Mouse (Mus musculus) embryonic facial prominence, embryonic 13.5 days (tissue): ENCODE data around the gene Klk15. TPM values are rescaled to one million over a fixed set of nuclear protein-coding genes. Genes with fewer than 3 reads are reported as not detected.
"Not testable (repeated sequence)": the region's sequence is repeated elsewhere in the genome, so short reads cannot be mapped to it uniquely, and the experiment has no call there.

Experiments
- ATAC-seq: fragments of 200-750 bp; cut with Nextera tagmentation; 2 replicates; pipeline ENCODE4 v1.8.0; 2017; ENCODE audit warnings: low read depth; ENCODE audit not compliant: insufficient number of reproducible peaks, insufficient read depth, low FRiP score, low TSS enrichment
- H3K27ac ChIP-seq: fragments of 300-500 bp; sonication (generic); 2 replicates; pipeline ENCODE4 v1.5.1; 2015; ENCODE audit warnings: moderate library complexity, mild to moderate bottlenecking, inconsistent platforms
- H3K27me3 ChIP-seq: fragments of 300-500 bp; sonication (generic); 2 replicates; pipeline ENCODE4 v1.6.1; 2015; ENCODE audit warnings: mild to moderate bottlenecking, inconsistent platforms
- H3K36me3 ChIP-seq: fragments of 300-500 bp; sonication (generic); 2 replicates; pipeline ENCODE4 v1.6.1; 2015; ENCODE audit warnings: mild to moderate bottlenecking, inconsistent platforms
- H3K4me1 ChIP-seq: fragments of 300-500 bp; sonication (generic); 2 replicates; pipeline ENCODE4 v1.6.1; 2015; ENCODE audit warnings: inconsistent platforms
- H3K4me2 ChIP-seq: fragments of 300-500 bp; sonication (generic); 2 replicates; pipeline ENCODE4 v1.6.1; 2015; ENCODE audit warnings: moderate library complexity, mild to moderate bottlenecking, inconsistent platforms
- H3K4me3 ChIP-seq: fragments of 300-500 bp; sonication (generic); 2 replicates; pipeline ENCODE4 v1.5.1; 2015; ENCODE audit warnings: mild to moderate bottlenecking, inconsistent platforms
- H3K9ac ChIP-seq: fragments of 300-500 bp; sonication (generic); 2 replicates; pipeline ENCODE4 v1.6.1; 2015; ENCODE audit warnings: mild to moderate bottlenecking, inconsistent platforms
- H3K9me3 ChIP-seq: fragments of 300-500 bp; sonication (generic); 2 replicates; pipeline ENCODE4 v1.6.1; 2016; ENCODE audit warnings: inconsistent platforms
- WGBS: fragments of 180-500 bp; shearing (Covaris S2); methylation state at CpG from one replicate; pipeline ENCODE4 v1.1.7; 2015; ENCODE audit warnings: mixed read lengths; 5-methylcytosine and 5-hydroxymethylcytosine counted together
- polyA plus RNA-seq: library from polyadenylated mRNA; unstranded; fragments of >200 nt; fragmentation: Nextera tagmentation; extraction: Ambion mirVana; gene quantifications from 2 replicates; pipeline ENCODE4 v1.2.1, GENCODE M21; 2015

Klk15 gene
- polyA plus RNA-seq, 1 experiment from 2014 or later = not detected

GRCm38 (mm10) chr7:43928521-43928920 is 5.0 kb upstream of the Klk15 start:
- Histone ChIP-seq H3K36me3 (no peaks in the 10 kb centered on the region), H3K4me1 (no peaks in the 10 kb centered on the region), H3K4me3 (no peak overlapping the region), H3K9ac (no peak overlapping the region), H3K9me3 (no peaks in the 10 kb centered on the region), H3K4me2 (no peak overlapping the region), H3K27me3 (no peaks in the 10 kb centered on the region), H3K27ac (no peak overlapping the region)
- 52% methylated on average over 4 of the region's 4 CpGs for WGBS
- ATAC-seq = no peak

DNA sequence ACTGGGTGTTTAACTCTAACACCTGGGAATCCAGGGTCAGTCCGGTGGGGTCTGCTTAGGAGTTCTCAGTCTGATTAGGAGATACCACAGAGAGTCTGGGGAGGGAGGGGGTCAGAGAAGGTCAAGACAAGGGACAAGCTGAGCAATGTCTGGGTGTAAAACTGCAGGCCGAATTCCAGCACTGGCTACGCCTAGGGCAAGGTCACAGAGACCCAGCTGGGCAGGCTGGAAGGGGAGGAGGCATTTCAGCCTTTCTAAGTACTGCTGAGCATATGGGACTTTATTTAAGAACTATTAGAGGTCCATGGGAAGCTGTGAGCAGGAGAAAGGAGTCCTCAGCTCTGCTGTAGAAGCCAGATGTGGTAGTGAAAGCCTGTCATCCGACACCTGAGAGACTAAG is 1.2 kb upstream of the Klk15 start:
- Histone ChIP-seq H3K4me2 (no peak overlapping the region), H3K27me3 (no peaks in the 10 kb centered on the region), H3K36me3 (no peaks in the 10 kb centered on the region), H3K4me3 (no peak overlapping the region), H3K4me1 (no peaks in the 10 kb centered on the region), H3K27ac (no peak overlapping the region), H3K9ac (no peak overlapping the region), H3K9me3 (no peaks in the 10 kb centered on the region)
- no peak for ATAC-seq
- 51% methylated on average over 4 of the region's 4 CpGs for WGBS

GRCm38 (mm10) chr7:43934747-43935146 is 1.2 kb downstream of the Klk15 start:
- ATAC-seq = no peak
- WGBS = 56% methylated on average over 3 of the region's 3 CpGs
- Histone ChIP-seq H3K27me3 (no peaks in the 10 kb centered on the region), H3K4me1 (no peaks in the 10 kb centered on the region), H3K36me3 (no peaks in the 10 kb centered on the region), H3K27ac (no peak overlapping the region), H3K9me3 (no peaks in the 10 kb centered on the region), H3K9ac (no peak overlapping the region), H3K4me2 (no peak overlapping the region), H3K4me3 (no peak overlapping the region)

DNA sequence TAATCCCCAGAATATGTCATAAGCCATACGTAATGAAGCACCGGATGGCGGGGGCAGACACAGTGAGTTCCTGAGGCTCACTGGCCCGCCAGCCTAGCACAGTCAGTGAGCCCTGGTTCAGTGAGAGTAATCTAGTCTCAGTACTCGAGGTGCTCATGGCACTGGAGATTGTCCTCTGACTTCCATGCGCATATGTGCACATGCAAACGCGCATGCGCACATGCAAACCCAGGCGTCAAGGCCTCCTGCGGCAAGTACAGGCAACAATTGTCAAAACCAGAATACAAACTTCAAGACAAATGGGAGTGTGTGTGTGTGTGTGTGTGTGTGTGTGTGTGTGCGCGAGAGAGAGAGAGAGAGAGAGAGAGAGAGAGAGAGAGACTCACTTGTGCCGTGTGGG is 3.0 kb downstream of the Klk15 start:
- WGBS = 89% methylated on average over 14 of the region's 14 CpGs
- Histone ChIP-seq H3K27ac (no peak overlapping the region), H3K27me3 (no peaks in the 10 kb centered on the region), H3K4me1 (no peaks in the 10 kb centered on the region), H3K9ac (no peak overlapping the region), H3K9me3 (no peaks in the 10 kb centered on the region), H3K36me3 (no peaks in the 10 kb centered on the region), H3K4me2 (no peak overlapping the region), H3K4me3 (no peak overlapping the region)
- ATAC-seq = no peak

DNA sequence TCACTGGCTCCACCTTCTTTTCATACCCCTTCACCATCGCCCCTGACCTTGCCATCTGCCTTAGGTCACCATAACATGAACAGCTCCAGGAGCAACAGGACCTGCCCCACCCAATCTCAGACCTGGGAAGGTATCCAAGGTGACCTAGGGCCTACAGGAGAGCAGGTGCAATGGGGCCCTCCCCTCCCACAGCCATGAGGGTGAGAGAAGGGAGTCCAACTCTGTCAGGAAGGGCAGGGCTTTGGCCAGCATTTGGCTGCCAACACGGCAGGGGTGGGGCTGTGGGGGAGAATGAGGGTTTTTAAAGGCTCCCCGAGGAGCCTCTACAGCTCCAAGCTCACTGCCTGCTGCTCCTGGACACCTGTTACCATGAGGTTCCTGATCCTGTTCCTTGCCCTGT is 8.8 kb downstream of the Klk15 start:
- H3K9ac ChIP-seq, H3K36me3 ChIP-seq, H3K4me2 ChIP-seq, ATAC-seq, H3K4me3 ChIP-seq, H3K27ac ChIP-seq, H3K27me3 ChIP-seq, H3K4me1 ChIP-seq, H3K9me3 ChIP-seq: not testable (repeated sequence)
- WGBS = 68% methylated on average over 3 of the region's 3 CpGs

GRCm38 (mm10) chr7:43944727-43945264 is 11.3 kb downstream of the Klk15 start:
- H3K9me3 ChIP-seq = no peaks in the 10 kb centered on the region
- H3K4me1 ChIP-seq = no peaks in the 10 kb centered on the region
- 80% methylated on average over 3 of the region's 3 CpGs for WGBS
- ATAC-seq = no peak
- H3K27ac ChIP-seq = no peak overlapping the region
- no peak overlapping the region for H3K4me2 ChIP-seq
- no peak overlapping the region for H3K4me3 ChIP-seq
- no peaks in the 10 kb centered on the region for H3K27me3 ChIP-seq
- H3K9ac ChIP-seq = no peak overlapping the region
- H3K36me3 ChIP-seq = no peaks in the 10 kb centered on the region

DNA sequence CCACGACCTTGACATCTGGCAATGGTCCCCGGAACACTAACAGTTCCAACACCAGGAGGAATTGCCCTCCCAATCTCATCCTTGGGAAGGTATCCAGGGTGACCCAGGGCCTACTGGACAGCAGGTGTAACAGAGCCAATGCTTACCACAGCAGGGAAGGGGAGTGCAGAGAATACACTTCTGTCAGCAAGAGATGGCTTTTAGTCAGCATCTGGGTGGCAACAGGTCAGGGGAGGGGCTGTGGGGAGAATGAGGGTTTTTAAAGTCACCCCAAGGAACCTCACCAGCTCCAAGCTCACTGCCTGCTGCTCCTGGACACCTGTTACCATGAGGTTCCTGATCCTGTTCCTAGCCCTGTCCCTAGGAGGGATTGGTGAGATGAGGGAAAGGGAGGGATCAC is 16.8 kb downstream of the Klk15 start, which contains the start of gene Klk1b8:
Gene Klk1b8, plus strand, starts transcription at position 301 of the 400 bp plus-strand sequence.
- no peaks in the 10 kb centered on the region for H3K36me3 ChIP-seq
- H3K4me3 ChIP-seq = no peak within 1 kb of the TSS
- ATAC-seq = no peak
- no peak within 1 kb of the TSS for H3K4me2 ChIP-seq
- no peak within 1 kb of the TSS for H3K9ac ChIP-seq
- H3K9me3 ChIP-seq = no peaks in the 10 kb centered on the region
- no peaks in the 10 kb centered on the region for H3K4me1 ChIP-seq
- H3K27ac ChIP-seq = no peak within 1 kb of the TSS
- 82% methylated on average over 2 of the region's 2 CpGs for WGBS
- H3K27me3 ChIP-seq = no peaks in the 10 kb centered on the region

GRCm38 (mm10) chr7:43952703-43953102 is 19.2 kb downstream of the Klk15 start:
- Histone ChIP-seq H3K4me2 (no peak overlapping the region), H3K36me3 (no peaks in the 10 kb centered on the region), H3K27ac (no peak overlapping the region), H3K9ac (no peak overlapping the region), H3K4me3 (no peak overlapping the region), H3K27me3 (no peaks in the 10 kb centered on the region), H3K9me3 (no peaks in the 10 kb centered on the region), H3K4me1 (no peaks in the 10 kb centered on the region)
- no peak for ATAC-seq
- 57% methylated on average over 4 of the region's 4 CpGs for WGBS

DNA sequence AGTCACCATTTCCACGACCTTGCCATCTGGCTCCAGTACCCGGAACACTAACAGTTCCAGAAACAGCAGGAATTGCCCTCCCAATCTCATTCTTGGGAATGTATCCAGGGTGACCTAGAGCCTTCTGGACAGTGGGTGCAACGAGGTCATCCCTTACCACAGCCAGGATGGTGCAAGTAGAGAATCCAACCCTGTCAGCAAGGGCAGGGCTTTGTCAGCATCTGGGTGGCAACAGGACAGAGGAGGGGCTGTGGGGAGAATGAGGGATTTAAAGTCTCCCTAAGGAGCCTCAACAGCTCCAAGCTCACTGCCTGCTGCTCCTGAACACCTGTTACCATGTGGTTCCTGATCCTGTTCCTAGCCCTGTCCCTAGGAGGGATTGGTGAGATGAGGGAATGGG is 32.9 kb downstream of the Klk15 start, which contains the start of gene Klk1b1:
Gene Klk1b1, plus strand, starts transcription at position 301 of the 400 bp plus-strand sequence.
- H3K4me2 ChIP-seq = no peak within 1 kb of the TSS
- no peaks in the 10 kb centered on the region for H3K27me3 ChIP-seq
- no peak within 1 kb of the TSS for H3K27ac ChIP-seq
- no peak within 1 kb of the TSS for H3K9ac ChIP-seq
- H3K9me3 ChIP-seq = no peaks in the 10 kb centered on the region
- no peak within 1 kb of the TSS for H3K4me3 ChIP-seq
- no peak for ATAC-seq
- no peaks in the 10 kb centered on the region for H3K4me1 ChIP-seq
- H3K36me3 ChIP-seq = no peaks in the 10 kb centered on the region
- 63% methylated on average over 3 of the region's 3 CpGs for WGBS

GRCm38 (mm10) chr7:43967058-43967457 is 33.5 kb downstream of the Klk15 start:
- Histone ChIP-seq H3K4me3 (no peak overlapping the region), H3K9ac (no peak overlapping the region), H3K4me1 (no peaks in the 10 kb centered on the region), H3K27ac (no peak overlapping the region), H3K9me3 (no peaks in the 10 kb centered on the region), H3K27me3 (no peaks in the 10 kb centered on the region), H3K4me2 (no peak overlapping the region), H3K36me3 (no peaks in the 10 kb centered on the region)
- WGBS = 77% methylated on average over 3 of the region's 3 CpGs
- ATAC-seq = no peak

DNA sequence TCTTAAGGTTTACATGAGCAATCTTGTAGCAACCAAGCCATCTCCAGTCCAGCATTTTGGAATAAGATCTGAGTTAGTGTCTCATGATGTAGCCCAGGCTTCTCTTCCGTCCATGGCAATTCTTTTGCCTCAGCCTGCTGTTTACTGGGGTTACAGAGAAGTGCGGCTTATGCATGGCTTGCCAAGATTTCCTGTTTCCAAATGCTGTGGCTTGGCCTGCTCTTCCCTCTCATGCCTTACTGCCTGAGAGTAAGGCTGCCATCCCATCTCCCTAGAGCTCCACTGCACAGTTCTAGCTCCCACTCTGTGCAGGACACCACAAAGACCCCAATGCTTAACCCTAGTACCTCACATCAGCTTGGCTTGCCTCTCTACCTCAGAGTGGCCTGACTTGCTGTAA is 34.1 kb downstream of the Klk15 start:
- no peaks in the 10 kb centered on the region for H3K36me3 ChIP-seq
- no peak overlapping the region for H3K9ac ChIP-seq
- H3K27me3 ChIP-seq = no peaks in the 10 kb centered on the region
- no peak overlapping the region for H3K4me3 ChIP-seq
- H3K9me3 ChIP-seq = no peaks in the 10 kb centered on the region
- no peak for ATAC-seq
- H3K4me1 ChIP-seq = no peaks in the 10 kb centered on the region
- 79% methylated on average over 2 of the region's 2 CpGs for WGBS
- no peak overlapping the region for H3K4me2 ChIP-seq
- no peak overlapping the region for H3K27ac ChIP-seq

- H3K4me1 ChIP-seq, ATAC-seq, H3K27me3 ChIP-seq, H3K9ac ChIP-seq, H3K4me2 ChIP-seq, H3K27ac ChIP-seq, H3K9me3 ChIP-seq, H3K4me3 ChIP-seq, H3K36me3 ChIP-seq: not testable (repeated sequence)
- WGBS = 83% methylated on average over 1 of the region's 1 CpGs
Observed at GRCm38 (mm10) chr7:43975761-43976160, 42.2 kb downstream of the Klk15 start, which contains the start of gene Klk1b9. Klk1b9 (plus strand) TSS chr7:43976061.

DNA sequence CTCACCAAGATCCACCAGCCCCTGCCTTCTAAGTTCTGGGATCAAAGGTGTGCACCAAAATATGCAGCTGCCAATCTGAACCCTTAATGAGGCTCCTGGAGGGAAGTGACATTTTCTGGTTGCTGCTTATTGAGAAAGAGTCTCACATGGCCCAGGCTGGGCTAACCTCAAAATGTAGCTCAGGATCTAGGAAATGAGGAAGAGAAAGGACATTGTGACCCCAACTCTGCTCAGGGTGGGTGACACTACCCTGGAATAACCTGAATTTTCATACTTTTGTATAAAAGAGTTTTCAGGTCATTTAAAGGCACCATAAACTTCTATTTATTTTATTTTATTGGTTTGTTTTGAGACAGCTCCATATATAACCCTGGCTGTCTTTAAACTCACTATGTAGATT is 52.1 kb downstream of the Klk15 start:
- Histone ChIP-seq H3K4me3 (no peak overlapping the region), H3K9ac (no peak overlapping the region), H3K27ac (no peak overlapping the region), H3K36me3 (no peaks in the 10 kb centered on the region), H3K4me1 (no peaks in the 10 kb centered on the region), H3K27me3 (no peaks in the 10 kb centered on the region), H3K9me3 (no peaks in the 10 kb centered on the region), H3K4me2 (no peak overlapping the region)
- ATAC-seq = no peak
